14 mouse cellular contexts compared by ENCODE assay signal in the genomic region with DNA sequence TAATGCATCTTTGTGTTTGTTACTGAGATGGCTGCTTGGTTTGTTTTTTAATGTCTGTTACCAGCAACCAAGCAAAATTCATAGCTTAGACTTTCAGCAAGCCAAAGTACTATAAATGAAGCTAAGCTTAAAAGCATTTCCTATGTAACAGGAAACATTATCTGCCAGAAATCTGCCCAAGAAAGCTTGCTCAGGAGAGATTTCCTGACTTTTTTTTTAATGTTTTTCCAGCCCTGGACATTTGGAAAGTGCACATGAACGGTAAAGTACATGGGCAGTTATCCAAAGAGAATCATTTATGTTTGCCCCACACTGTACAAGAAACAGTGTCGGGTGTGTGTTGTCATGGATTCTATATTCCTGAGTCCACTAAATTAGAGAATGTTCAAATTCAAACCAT.
DNase-seq lines count a peak whose midpoint lies in the region; ATAC-seq and TF ChIP-seq lines count a peak whose summit lies in the region.
"Had no signal": no experiment of that assay in that cellular context is flagged by ENCODE, and none has a peak within 500 bp of the region (broad histone marks: within the 10 kb centered on the region; RNA-seq: fewer than 3 reads in every experiment).

No protein-coding gene starts in this region.

- H3K9me3 ChIP-seq in kidney, embryonic 16.5 days (ENCODE audit: low read length), result no peaks in the 10 kb centered on the region
- no peaks in the 10 kb centered on the region for H3K9me3 ChIP-seq in heart, postnatal 0 days (replicated peaks; ENCODE audit: control insufficient read depth, low read length)
- H3K9me3 ChIP-seq: forebrain, embryonic 10.5 days had no signal

- H3K4me2 ChIP-seq in kidney, embryonic 16.5 days (replicated peaks; ENCODE audit: low read depth, low read length), result no peak overlapping the region
- H3K4me2 ChIP-seq in heart, postnatal 0 days (ENCODE audit: low read depth, low read length), result no peak overlapping the region

- DNase-seq in heart, adult 11 months, result peak; percentile 70
- no peak for DNase-seq in heart, postnatal 10 days
- DNase-seq in kidney, postnatal 25 days, result no peak
- DNase-seq in heart, postnatal 0 days (ENCODE audit: low spot score), result no peak
- DNase-seq in spleen, adult 12 weeks (ENCODE audit: low spot score), result no peak
- DNase-seq in gastrocnemius, postnatal 4 days (ENCODE audit: low spot score in 2 of 2), result no peak
- DNase-seq: cerebellum, adult 8-10 months; right cerebral cortex, postnatal 25 days; thymus, postnatal 25 days had no signal

- no peaks in the 10 kb centered on the region for H3K4me1 ChIP-seq in kidney, embryonic 16.5 days (ENCODE audit: insufficient read depth, low read length)
- H3K4me1 ChIP-seq in cortical plate, adult 2 months (ENCODE audit: control insufficient read depth, insufficient read depth, low read length), result no peaks in the 10 kb centered on the region
- peaks cover 12% of the 10 kb centered on the region; the same call in 1 of the 2 replicates for H3K4me1 ChIP-seq in heart, postnatal 0 days (ENCODE audit: control insufficient read depth, insufficient read depth)

- 0 out of 2 replicates have a peak, but pooled peaks have one; percentile 27 for TF ChIP-seq EP300 in heart, postnatal 0 days (IDR thresholded peaks at IDR 0.05; ENCODE audit: low read depth)

- no peaks in the 10 kb centered on the region for H3K36me3 ChIP-seq in kidney, embryonic 16.5 days (ENCODE audit: insufficient read depth, low read length)
- H3K36me3 ChIP-seq in heart, postnatal 0 days (replicated peaks; ENCODE audit: control insufficient read depth, insufficient read depth, low read length), result no peaks in the 10 kb centered on the region
- H3K36me3 ChIP-seq: forebrain, embryonic 10.5 days had no signal

- no peak overlapping the region for H3K4me3 ChIP-seq in kidney, embryonic 16.5 days (ENCODE audit: low read length)
- no peak overlapping the region for H3K4me3 ChIP-seq in cortical plate, adult 2 months (ENCODE audit: insufficient read depth, low read length)
- H3K4me3 ChIP-seq in heart, postnatal 0 days (ENCODE audit: low read depth, low read length), result no peak overlapping the region
- H3K4me3 ChIP-seq: forebrain, embryonic 10.5 days had no signal

- WGBS in kidney, embryonic 16.5 days, result 34% methylated on average over 2 of the region's 2 CpGs
- 51% methylated on average over 2 of the region's 2 CpGs for WGBS in heart, postnatal 0 days

- H3K27ac ChIP-seq in kidney, embryonic 16.5 days (ENCODE audit: low read length), result peak overlapping the region; percentile 55; the same call in 1 of the 2 replicates
- H3K27ac ChIP-seq in cortical plate, adult 2 months (ENCODE audit: insufficient read depth, low read length), result peak overlapping the region; percentile 65
- peak overlapping the region; percentile 43; the same call in 1 of the 2 replicates for H3K27ac ChIP-seq in heart, postnatal 0 days (ENCODE audit: low read depth)
- H3K27ac ChIP-seq: forebrain, embryonic 10.5 days; liver, embryonic 14.5 days had no signal

- no peak for TF ChIP-seq POLR2A in cortical plate, adult 2 months (IDR thresholded peaks at IDR 0.05; ENCODE audit: extremely low read depth, insufficient read depth, low read length)

- intact Hi-C loops in heart, postnatal 10 days (cut with DNase I), result no loop called here

- ATAC-seq in kidney, embryonic 16.5 days (ENCODE audit: low FRiP score, low TSS enrichment), result no peak
- ATAC-seq in heart, postnatal 0 days (ENCODE audit: insufficient read depth, low read depth), result no peak
- ATAC-seq: midbrain, embryonic 16.5 days had no signal

- TF ChIP-seq CTCF in cortical plate, adult 2 months (IDR thresholded peaks at IDR 0.05; ENCODE audit: extremely low read depth, insufficient read depth, low read length), result no peak
- TF ChIP-seq CTCF in heart, postnatal 0 days (IDR thresholded peaks at IDR 0.05; ENCODE audit: low read depth), result no peak

- H3K9ac ChIP-seq in kidney, embryonic 16.5 days (replicated peaks; ENCODE audit: low read length), result no peak overlapping the region
- no peak overlapping the region for H3K9ac ChIP-seq in heart, postnatal 0 days (replicated peaks; ENCODE audit: low read depth, low read length)
- H3K9ac ChIP-seq: liver, embryonic 14.5 days had no signal

- no peaks in the 10 kb centered on the region for H3K27me3 ChIP-seq in kidney, embryonic 16.5 days (ENCODE audit: insufficient read depth, low read length)
- H3K27me3 ChIP-seq in heart, postnatal 0 days (ENCODE audit: control insufficient read depth, insufficient read depth, low read length), result no peaks in the 10 kb centered on the region
